Mouse (Mus musculus) brain, embryonic 14.5 days (tissue): ENCODE results near the gene Sh3yl1.

ENCODE experiments used
- CTCF ChIP-seq: fragments of 200-500 bp; IDR thresholded peaks from 2 replicates; pipeline ENCODE4 v1.5.1; 2012; ENCODE audit warnings: inconsistent platforms, mild to moderate bottlenecking, moderate library complexity, borderline replicate concordance; ENCODE audit not compliant: insufficient read depth, insufficient read length; ENCODE audit errors: extremely low read depth
- POLR2A ChIP-seq: fragments of 200-500 bp; IDR thresholded peaks from 2 replicates; pipeline ENCODE4 v1.6.1; 2012; ENCODE audit warnings: mild to moderate bottlenecking, inconsistent platforms, borderline replicate concordance; ENCODE audit not compliant: poor library complexity, insufficient read depth, insufficient read length, severe bottlenecking; ENCODE audit errors: extremely low read depth

DNA sequence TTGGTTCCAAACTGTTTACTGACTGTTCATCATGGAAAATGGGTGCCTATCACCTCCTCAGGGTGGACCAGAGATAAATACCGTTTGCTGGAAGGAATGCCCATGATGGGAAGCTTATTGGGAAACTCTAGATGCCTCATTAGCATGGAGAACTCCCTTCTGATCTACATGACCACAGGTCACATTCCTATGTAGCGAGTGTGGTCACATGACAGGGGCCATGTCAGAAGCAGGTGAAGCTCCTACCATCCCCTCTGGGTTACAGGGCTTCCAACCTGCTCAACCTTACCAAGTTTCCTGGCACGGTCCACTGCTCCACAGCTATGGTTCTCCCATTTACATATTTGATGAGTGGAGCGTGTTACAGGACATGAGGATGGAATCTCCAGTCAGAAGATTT lies 92.3 kb downstream of the Sh3yl1 start:
- no peak for TF ChIP-seq CTCF
- no peak for TF ChIP-seq POLR2A
